Mouse (Mus musculus) small intestine, adult 2 months (tissue): ENCODE results near the gene Gm27027.

Experiments
- CTCF ChIP-seq: fragments of 200-500 bp; IDR thresholded peaks from 2 replicates; pipeline ENCODE4 v1.5.1; 2012; ENCODE audit warnings: low read depth, mild to moderate bottlenecking, control low read depth, inconsistent platforms, low read length, moderate library complexity, mixed read lengths; ENCODE audit not compliant: insufficient replicate concordance, insufficient read length; ENCODE audit errors: extremely low read depth
- POLR2A ChIP-seq: fragments of 200-500 bp; IDR thresholded peaks from 2 replicates; pipeline ENCODE4 v1.6.1; 2012; ENCODE audit warnings: low read depth, mild to moderate bottlenecking, control low read depth, inconsistent platforms, low read length, moderate library complexity

- TF ChIP-seq POLR2A (no peak), CTCF (no peak)
Observed at GRCm38 (mm10) chr2:94030602-94031001, 34.4 kb upstream of the Gm27027 start.
